Mouse (Mus musculus) heart, embryonic 11.5 days (tissue): Measurements from ENCODE around the gene Gm10722. TPM values are rescaled to one million over a fixed set of nuclear protein-coding genes. Genes with fewer than 3 reads are reported as not detected.
"Not testable (repeated sequence)": the region's sequence is repeated elsewhere in the genome, so short reads cannot be mapped to it uniquely, and the experiment has no call there.

Experiments
- ATAC-seq: fragments of 200-750 bp; cut with Nextera tagmentation; replicated peaks from 2 replicates; pipeline ENCODE4 v1.8.0; 2017; ENCODE audit warnings: moderate library complexity; ENCODE audit not compliant: insufficient number of reproducible peaks, low FRiP score, low TSS enrichment
- H3K27ac ChIP-seq: fragments of 300-500 bp; sonication (generic); 2 replicates; pipeline ENCODE4 v1.5.1; 2014; ENCODE audit warnings: mild to moderate bottlenecking, low read depth, low read length
- H3K27me3 ChIP-seq: fragments of 300-500 bp; sonication (generic); 2 replicates; pipeline ENCODE4 v1.6.1; 2014; ENCODE audit warnings: mild to moderate bottlenecking, low read length, mixed read lengths; ENCODE audit not compliant: control insufficient read depth, insufficient read depth
- H3K36me3 ChIP-seq: fragments of 300-500 bp; sonication (generic); 2 replicates; pipeline ENCODE4 v1.6.1; 2014; ENCODE audit warnings: mild to moderate bottlenecking, low read length, moderate library complexity, mixed read lengths; ENCODE audit not compliant: control insufficient read depth, insufficient read depth
- H3K4me1 ChIP-seq: fragments of 300-500 bp; sonication (generic); 2 replicates; pipeline ENCODE4 v1.6.1; 2014; ENCODE audit warnings: low read length; ENCODE audit not compliant: control insufficient read depth, insufficient read depth
- H3K4me2 ChIP-seq: fragments of 300-500 bp; sonication (generic); 2 replicates; pipeline ENCODE4 v1.6.1; 2014; ENCODE audit warnings: mild to moderate bottlenecking, moderate library complexity
- H3K4me3 ChIP-seq: fragments of 300-500 bp; sonication (generic); 2 replicates; pipeline ENCODE4 v1.5.1; 2014; ENCODE audit warnings: low read depth, low read length
- H3K9ac ChIP-seq: fragments of 300-500 bp; sonication (generic); 2 replicates; pipeline ENCODE4 v1.6.1; 2014; ENCODE audit warnings: mild to moderate bottlenecking, low read depth, low read length, moderate library complexity
- H3K9me3 ChIP-seq: fragments of 300-500 bp; sonication (generic); replicated peaks from 2 replicates; pipeline ENCODE4 v1.6.1; 2016; ENCODE audit warnings: low read length; ENCODE audit not compliant: control insufficient read depth
- WGBS: fragments of 180-500 bp; shearing (Covaris S2); extraction: QIAGEN DNeasy Blood & Tissue Kit; methylation state at CpG from one replicate; pipeline ENCODE4 v1.1.7; 2014; ENCODE audit not compliant: insufficient replicate concordance; 5-methylcytosine and 5-hydroxymethylcytosine counted together
- polyA plus RNA-seq: library from polyadenylated mRNA; unstranded; fragments of >200 nt; fragmentation: Nextera tagmentation; extraction: Ambion mirVana; gene quantifications from 2 replicates; pipeline ENCODE4 v1.2.1, GENCODE M21; 2014

Gm10722 gene
- polyA plus RNA-seq, 1 experiment from 2014 or later, result not detected

DNA sequence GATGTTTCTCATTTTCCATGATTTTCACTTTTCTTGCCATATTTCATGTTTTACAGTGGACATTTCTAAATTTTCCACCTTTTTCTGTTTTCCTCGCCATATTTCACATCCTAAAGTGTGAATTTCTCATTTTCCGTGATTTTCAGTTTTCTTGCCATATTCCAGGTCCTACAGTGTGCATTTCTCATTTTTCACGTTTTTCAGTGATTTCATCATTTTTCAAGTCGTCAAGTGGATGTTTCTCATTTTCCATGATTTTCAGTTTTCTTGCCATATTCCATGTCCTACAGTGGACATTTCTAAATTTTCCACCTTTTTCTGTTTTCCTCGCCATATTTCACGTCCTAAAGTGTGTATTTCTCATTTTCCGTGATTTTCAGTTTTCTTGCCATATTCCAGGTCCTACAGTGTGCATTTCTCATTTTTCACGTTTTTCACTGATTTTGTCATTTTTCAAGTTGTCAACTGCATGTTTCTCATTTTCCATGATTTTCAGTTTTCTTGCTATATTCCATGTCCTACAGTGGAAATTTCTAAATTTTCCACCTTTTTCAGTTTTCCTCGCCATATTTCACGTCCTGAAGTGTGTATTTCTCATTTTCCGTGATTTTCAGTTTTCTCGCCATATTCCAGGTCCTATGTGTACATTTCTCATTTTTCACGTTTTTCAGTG is 22.7 kb downstream of the Gm10722 start, which contains the start of gene Gm10718:
Gene Gm10718, plus strand, starts transcription at position 236 of the 673 bp plus-strand sequence.
- H3K27ac ChIP-seq, H3K27me3 ChIP-seq, H3K4me2 ChIP-seq, H3K9ac ChIP-seq, H3K4me3 ChIP-seq, H3K4me1 ChIP-seq, H3K36me3 ChIP-seq, H3K9me3 ChIP-seq, ATAC-seq: not testable (repeated sequence)
- 69% methylated on average over 9 of the region's 13 CpGs for WGBS

DNA sequence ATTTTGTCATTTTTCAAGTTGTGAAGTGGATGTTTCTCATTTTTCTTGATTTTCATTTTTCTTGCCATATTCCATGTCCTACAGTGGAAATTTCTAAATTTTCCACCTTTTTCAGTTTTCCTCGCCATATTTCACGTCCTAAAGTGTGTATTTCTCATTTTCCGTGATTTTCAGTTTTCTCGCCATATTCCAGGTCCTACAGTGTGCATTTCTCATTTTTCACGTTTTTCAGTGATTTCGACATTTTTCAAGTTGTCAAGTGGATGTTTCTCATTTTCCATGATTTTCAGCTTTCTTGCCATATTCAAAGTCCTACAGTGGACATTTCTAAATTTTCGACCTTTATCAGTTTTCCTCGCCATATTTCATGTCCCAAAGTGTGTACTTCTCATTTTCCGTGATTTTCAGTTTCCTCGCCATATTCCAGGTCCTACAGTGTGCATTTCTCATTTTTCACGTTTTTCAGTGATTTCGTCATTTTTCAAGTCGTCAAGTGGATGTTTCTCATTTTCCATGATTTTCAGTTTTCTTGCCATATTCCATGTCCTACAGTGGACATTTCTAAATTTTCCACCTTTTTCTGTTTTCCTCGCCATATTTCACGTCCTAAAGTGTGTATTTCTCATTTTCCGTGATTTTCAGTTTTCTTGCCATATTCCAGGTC is 23.4 kb downstream of the Gm10722 start:
- H3K27ac ChIP-seq, H3K4me1 ChIP-seq, H3K27me3 ChIP-seq, H3K36me3 ChIP-seq, H3K9ac ChIP-seq, H3K4me3 ChIP-seq, H3K4me2 ChIP-seq, H3K9me3 ChIP-seq, ATAC-seq: not testable (repeated sequence)
- 56% methylated on average over 14 of the region's 16 CpGs for WGBS

DNA sequence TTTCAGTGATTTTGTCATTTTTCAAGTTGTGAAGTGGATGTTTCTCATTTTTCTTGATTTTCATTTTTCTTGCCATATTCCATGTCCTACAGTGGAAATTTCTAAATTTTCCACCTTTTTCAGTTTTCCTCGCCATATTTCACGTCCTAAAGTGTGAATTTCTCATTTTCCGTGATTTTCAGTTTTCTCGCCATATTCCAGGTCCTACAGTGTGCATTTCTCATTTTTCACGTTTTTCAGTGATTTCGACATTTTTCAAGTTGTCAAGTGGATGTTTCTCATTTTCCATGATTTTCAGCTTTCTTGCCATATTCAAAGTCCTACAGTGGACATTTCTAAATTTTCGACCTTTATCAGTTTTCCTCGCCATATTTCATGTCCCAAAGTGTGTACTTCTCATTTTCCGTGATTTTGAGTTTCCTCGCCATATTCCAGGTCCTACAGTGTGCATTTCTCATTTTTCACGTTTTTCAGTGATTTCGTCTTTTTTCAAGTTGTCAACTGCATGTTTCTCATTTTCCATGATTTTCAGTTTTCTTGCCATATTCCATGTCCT is 24.3 kb downstream of the Gm10722 start, which contains the start of gene Gm10717:
Gene Gm10717, plus strand, starts transcription at position 506 of the 556 bp plus-strand sequence.
- H3K9me3 ChIP-seq, H3K4me1 ChIP-seq, ATAC-seq, H3K9ac ChIP-seq, H3K4me2 ChIP-seq, H3K27ac ChIP-seq, H3K27me3 ChIP-seq, H3K4me3 ChIP-seq, H3K36me3 ChIP-seq: not testable (repeated sequence)
- WGBS, result 68% methylated on average over 12 of the region's 12 CpGs

DNA sequence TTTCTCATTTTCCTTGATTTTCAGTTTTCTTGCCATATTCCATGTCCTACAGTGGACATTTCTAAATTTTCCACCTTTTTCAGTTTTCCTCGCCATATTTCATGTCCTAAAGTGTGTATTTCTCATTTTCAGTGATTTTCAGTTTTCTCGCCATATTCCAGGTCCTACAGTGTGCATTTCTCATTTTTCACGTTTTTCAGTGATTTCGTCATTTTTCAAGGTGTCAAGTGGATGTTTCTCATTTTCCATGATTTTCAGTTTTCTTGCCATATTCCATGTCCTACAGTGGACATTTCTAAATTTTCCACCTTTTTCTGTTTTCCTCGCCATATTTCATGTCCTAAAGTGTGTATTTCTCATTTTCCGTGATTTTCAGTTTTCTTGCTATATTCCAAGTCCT is 24.9 kb downstream of the Gm10722 start:
- WGBS, result 58% methylated on average over 4 of the region's 6 CpGs
- not testable (repeated sequence) for H3K4me1 ChIP-seq

DNA sequence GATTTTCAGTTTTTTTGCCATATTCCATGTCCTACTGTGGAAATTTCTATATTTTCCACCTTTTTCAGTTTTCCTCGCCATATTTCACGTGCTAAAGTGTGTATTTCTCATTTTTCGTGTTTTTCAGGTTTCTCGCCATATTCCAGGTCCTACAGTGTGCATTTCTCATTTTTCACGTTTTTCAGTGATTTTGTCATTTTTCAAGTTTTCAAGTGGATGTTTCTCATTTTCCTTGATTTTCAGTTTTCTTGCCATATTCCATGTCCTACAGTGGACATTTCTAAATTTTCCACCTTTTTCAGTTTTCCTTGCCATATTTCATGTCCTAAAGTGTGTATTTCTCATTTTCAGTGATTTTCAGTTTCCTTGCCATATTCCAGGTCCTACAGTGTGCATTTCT is 25.4 kb downstream of the Gm10722 start:
- WGBS, result 70% methylated on average over 5 of the region's 5 CpGs
- H3K36me3 ChIP-seq, H3K4me3 ChIP-seq, H3K9ac ChIP-seq, H3K27ac ChIP-seq, H3K4me1 ChIP-seq, H3K9me3 ChIP-seq, ATAC-seq, H3K27me3 ChIP-seq, H3K4me2 ChIP-seq: not testable (repeated sequence)

More for the DNA sequence above, 24.9 kb downstream of the Gm10722 start:
- H3K9me3 ChIP-seq, H3K9ac ChIP-seq, H3K27me3 ChIP-seq, H3K36me3 ChIP-seq, H3K4me3 ChIP-seq, H3K27ac ChIP-seq, H3K4me2 ChIP-seq, ATAC-seq: not testable (repeated sequence)

DNA sequence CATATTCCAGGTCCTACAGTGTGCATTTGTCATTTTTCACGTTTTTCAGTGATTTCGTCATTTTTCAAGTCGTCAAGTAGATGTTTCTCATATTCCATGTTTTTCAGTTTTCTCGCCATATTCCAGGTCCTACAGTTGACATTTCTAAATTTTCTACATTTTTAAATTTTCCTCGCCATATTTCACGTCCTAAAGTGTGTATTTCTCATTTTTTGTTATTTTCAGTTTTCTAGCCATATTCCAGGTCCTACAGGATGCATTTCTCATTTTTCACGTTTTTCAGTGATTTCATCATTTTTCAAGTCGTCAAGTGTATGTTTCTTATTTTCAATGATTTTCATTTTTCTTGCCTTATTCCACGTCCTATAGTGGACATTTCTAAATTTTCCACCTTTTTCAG is 26.0 kb downstream of the Gm10722 start:
- ATAC-seq, H3K9me3 ChIP-seq, H3K36me3 ChIP-seq, H3K27me3 ChIP-seq, H3K4me3 ChIP-seq, H3K4me1 ChIP-seq, H3K9ac ChIP-seq, H3K4me2 ChIP-seq, H3K27ac ChIP-seq: not testable (repeated sequence)
- WGBS, result 62% methylated on average over 9 of the region's 9 CpGs

DNA sequence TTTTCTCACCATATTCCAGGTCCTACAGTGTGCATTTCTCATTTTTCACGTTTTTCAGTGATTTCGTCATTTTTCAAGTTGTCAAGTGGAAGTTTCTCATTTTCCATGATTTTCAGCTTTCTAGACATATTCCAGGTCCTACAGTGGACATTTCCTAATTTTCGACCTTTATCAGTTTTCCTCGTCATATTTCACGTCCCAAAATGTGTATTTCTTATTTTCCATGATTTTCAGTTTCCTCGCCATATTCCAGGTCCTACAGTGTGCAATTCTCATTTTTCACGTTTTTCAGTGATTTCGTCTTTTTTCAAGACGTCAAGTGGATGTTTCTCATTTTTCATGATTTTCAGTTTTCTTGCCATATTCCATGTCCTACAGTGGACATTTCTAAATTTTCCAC is 26.5 kb downstream of the Gm10722 start:
- not testable (repeated sequence) for H3K9me3 ChIP-seq, H3K4me1 ChIP-seq, H3K9ac ChIP-seq, H3K27me3 ChIP-seq, H3K27ac ChIP-seq, H3K4me3 ChIP-seq, H3K36me3 ChIP-seq, H3K4me2 ChIP-seq
- ATAC-seq, result 0 out of 2 replicates have a peak, but pooled peaks have one; percentile 4
- 66% methylated on average over 9 of the region's 9 CpGs for WGBS

DNA sequence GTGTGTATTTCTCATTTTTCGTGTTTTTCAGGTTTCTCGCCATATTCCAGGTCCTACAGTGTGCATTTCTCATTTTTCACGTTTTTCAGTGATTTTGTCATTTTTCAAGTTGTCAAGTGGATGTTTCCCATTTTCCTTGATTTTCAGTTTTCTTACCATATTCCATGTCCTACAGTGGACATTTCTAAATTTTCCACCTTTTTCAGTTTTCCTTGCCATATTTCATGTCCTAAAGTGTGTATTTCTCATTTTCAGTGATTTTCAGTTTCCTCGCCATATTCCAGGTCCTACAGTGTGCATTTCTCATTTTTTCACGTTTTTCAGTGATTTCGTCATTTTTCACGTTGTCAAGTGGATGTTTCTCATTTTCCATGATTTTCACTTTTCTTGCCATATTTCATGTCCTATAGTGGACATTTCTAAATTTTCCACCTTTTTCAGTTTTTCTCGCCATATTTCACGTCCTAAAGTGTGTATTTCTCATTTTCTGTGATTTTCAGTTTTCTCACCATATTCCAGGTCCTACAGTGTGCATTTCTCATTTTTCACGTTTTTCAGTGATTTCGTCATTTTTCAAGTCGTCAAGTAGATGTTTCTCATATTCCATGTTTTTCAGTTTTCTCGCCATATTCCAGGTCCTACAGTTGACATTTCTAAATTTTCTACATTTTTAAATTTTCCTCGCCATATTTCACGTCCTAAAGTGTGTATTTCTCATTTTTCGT is 28.7 kb downstream of the Gm10722 start:
- H3K9me3 ChIP-seq, H3K27ac ChIP-seq, H3K4me1 ChIP-seq, H3K4me2 ChIP-seq, H3K4me3 ChIP-seq, H3K27me3 ChIP-seq, H3K36me3 ChIP-seq, H3K9ac ChIP-seq, ATAC-seq: not testable (repeated sequence)
- 63% methylated on average over 12 of the region's 16 CpGs for WGBS
